Comparison of ENCODE assay signal across 12 mouse cellular contexts in the genomic region with DNA sequence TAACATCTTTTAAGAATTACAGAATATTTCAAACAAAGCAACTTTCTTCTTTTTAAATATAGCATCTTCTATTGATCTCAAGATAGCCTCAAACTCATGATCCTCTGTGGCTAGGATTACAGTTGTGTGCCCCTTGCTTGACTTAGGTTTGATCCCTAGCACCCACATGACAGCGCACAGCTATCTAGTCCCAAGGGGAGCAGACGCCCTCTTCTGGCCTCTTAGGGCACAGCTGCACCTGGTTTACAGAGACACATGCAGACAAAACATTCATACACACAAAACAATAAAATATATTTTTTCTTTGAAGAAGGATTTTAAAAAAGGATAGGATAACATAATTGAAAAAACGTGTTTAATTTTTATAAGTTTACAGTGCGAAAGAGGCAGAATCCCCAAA. TPM values are rescaled to one million over a fixed set of nuclear protein-coding genes. Genes with fewer than 3 reads are reported as not detected.
DNase-seq lines count a peak whose midpoint lies in the region; ATAC-seq and TF ChIP-seq lines count a peak whose summit lies in the region.
"Had no signal": no experiment of that assay in that cellular context is flagged by ENCODE, and none has a peak within 500 bp of the region (broad histone marks: within the 10 kb centered on the region; RNA-seq: fewer than 3 reads in every experiment).

No protein-coding gene starts in this region.

- no peak overlapping the region for H3K4me3 ChIP-seq in intestine, postnatal 0 days (ENCODE audit: low read depth, low read length)
- no peak overlapping the region for H3K4me3 ChIP-seq in intestine, embryonic 16.5 days (ENCODE audit: low read length)
- no peak overlapping the region for H3K4me3 ChIP-seq in testis, adult 2 months (ENCODE audit: control insufficient read depth, low read depth, low read length)
- H3K4me3 ChIP-seq: neural tube, embryonic 12.5 days; stomach, embryonic 15.5 days had no signal

- peak; percentile 41 for TF ChIP-seq CTCF in intestine, postnatal 0 days (IDR thresholded peaks at IDR 0.05; ENCODE audit: low read depth)
- peak; percentile 35; the same call in 1 of the 2 replicates for TF ChIP-seq CTCF in testis, adult 2 months (IDR thresholded peaks at IDR 0.05; ENCODE audit: control insufficient read depth, insufficient read depth, insufficient replicate concordance, low read depth, low read length)

- no peak for TF ChIP-seq POLR2A in testis, adult 2 months (IDR thresholded peaks at IDR 0.05; ENCODE audit: control insufficient read depth, low read depth, low read length)

- ATAC-seq in intestine, postnatal 0 days = no peak
- ATAC-seq in intestine, embryonic 16.5 days = no peak
- ATAC-seq: hindbrain, embryonic 16.5 days had no signal

- H3K36me3 ChIP-seq in intestine, postnatal 0 days (ENCODE audit: control insufficient read depth, insufficient read depth) = no peaks in the 10 kb centered on the region
- no peaks in the 10 kb centered on the region for H3K36me3 ChIP-seq in intestine, embryonic 16.5 days (ENCODE audit: control insufficient read depth, insufficient read depth, low read length)
- no peaks in the 10 kb centered on the region for H3K36me3 ChIP-seq in testis, adult 2 months (ENCODE audit: control insufficient read depth, insufficient read depth, low read length)
- H3K36me3 ChIP-seq: neural tube, embryonic 12.5 days; stomach, embryonic 15.5 days had no signal

- no peaks in the 10 kb centered on the region for H3K9me3 ChIP-seq in intestine, postnatal 0 days (ENCODE audit: control insufficient read depth)
- no peaks in the 10 kb centered on the region for H3K9me3 ChIP-seq in intestine, embryonic 16.5 days (ENCODE audit: control insufficient read depth, low read length)
- H3K9me3 ChIP-seq: neural tube, embryonic 12.5 days; stomach, embryonic 15.5 days had no signal

- H3K4me2 ChIP-seq in intestine, postnatal 0 days (replicated peaks; ENCODE audit: low read depth) = no peak overlapping the region
- H3K4me2 ChIP-seq in intestine, embryonic 16.5 days (ENCODE audit: low read depth, low read length) = no peak overlapping the region
- H3K4me2 ChIP-seq: midbrain, embryonic 11.5 days; neural tube, embryonic 12.5 days; stomach, embryonic 15.5 days had no signal

- 41% methylated on average over 4 of the region's 4 CpGs for WGBS in intestine, postnatal 0 days
- WGBS in intestine, embryonic 16.5 days = 44% methylated on average over 4 of the region's 4 CpGs

- DNase-seq in testis, postnatal 14 days (ENCODE audit: low spot score) = no peak
- DNase-seq in brain, adult 2 months (ENCODE audit: low read depth, low spot score) = peak; percentile 5
- DNase-seq in thymus, postnatal 25 days = peak; percentile 24
- DNase-seq in frontal cortex, postnatal 25 days (ENCODE audit: low spot score in 2 of 2) = no peak
- no peak for DNase-seq in cerebellum, adult 11-12 months

- no peak overlapping the region for H3K9ac ChIP-seq in intestine, postnatal 0 days (ENCODE audit: low read depth, low read length)
- H3K9ac ChIP-seq in intestine, embryonic 16.5 days (ENCODE audit: low read depth, low read length) = no peak overlapping the region
- H3K9ac ChIP-seq: neural tube, embryonic 12.5 days; stomach, embryonic 15.5 days had no signal

- H3K4me1 ChIP-seq in intestine, postnatal 0 days (replicated peaks; ENCODE audit: control insufficient read depth, insufficient read depth, low read length) = no peaks in the 10 kb centered on the region
- no peaks in the 10 kb centered on the region for H3K4me1 ChIP-seq in intestine, embryonic 16.5 days (ENCODE audit: control insufficient read depth, insufficient read depth, low read length)
- H3K4me1 ChIP-seq in testis, adult 2 months (ENCODE audit: control insufficient read depth, insufficient read depth, low read length) = peaks cover 5% of the 10 kb centered on the region
- H3K4me1 ChIP-seq: neural tube, embryonic 12.5 days; stomach, embryonic 15.5 days had no signal

- no peak overlapping the region for H3K27ac ChIP-seq in intestine, postnatal 0 days (ENCODE audit: low read depth, low read length)
- H3K27ac ChIP-seq in intestine, embryonic 16.5 days (ENCODE audit: low read length) = no peak overlapping the region
- no peak overlapping the region for H3K27ac ChIP-seq in testis, adult 2 months (ENCODE audit: control insufficient read depth, insufficient read depth, low read depth, low read length)
- H3K27ac ChIP-seq: neural tube, embryonic 12.5 days; stomach, embryonic 15.5 days had no signal

- no peaks in the 10 kb centered on the region for H3K27me3 ChIP-seq in intestine, postnatal 0 days (replicated peaks; ENCODE audit: control insufficient read depth, insufficient read depth, low read length)
- no peaks in the 10 kb centered on the region for H3K27me3 ChIP-seq in intestine, embryonic 16.5 days (replicated peaks; ENCODE audit: control insufficient read depth, insufficient read depth, low read length)
- H3K27me3 ChIP-seq in testis, adult 2 months (ENCODE audit: control insufficient read depth, insufficient read depth, low read length) = no peaks in the 10 kb centered on the region
- H3K27me3 ChIP-seq: neural tube, embryonic 12.5 days; stomach, embryonic 15.5 days had no signal

RNA-seq across cellular contexts. Expression of gene Riok1, which starts 10.9 kb away (rescaled TPM):
- polyA plus RNA-seq in intestine, postnatal 0 days (2015; fragmentation: Nextera tagmentation; extraction: Ambion mirVana) = 15.7 and 20.6 TPM in 2 replicates
- polyA plus RNA-seq in intestine, embryonic 16.5 days (2015; fragmentation: Nextera tagmentation; extraction: Ambion mirVana) = 33.3 and 37.7 TPM in 2 replicates
- polyA plus RNA-seq in testis, adult 2 months (2012; rRNA removed) = 9.9 and 11.8 TPM in 2 replicates

RNA-seq across cellular contexts. Expression of gene Cage1, which starts 11.0 kb away (rescaled TPM):
- 0.63 and 0.71 TPM in 2 replicates for polyA plus RNA-seq in intestine, postnatal 0 days (2015; fragmentation: Nextera tagmentation; extraction: Ambion mirVana)
- polyA plus RNA-seq in intestine, embryonic 16.5 days (2015; fragmentation: Nextera tagmentation; extraction: Ambion mirVana) = 0.89 and 0.93 TPM in 2 replicates
- polyA plus RNA-seq in testis, adult 2 months (2012; rRNA removed) = 50.2 and 52.9 TPM in 2 replicates

RNA-seq across cellular contexts. Expression of gene Ssr1, which starts 31.9 kb away (rescaled TPM):
- 76.2 and 77.9 TPM in 2 replicates for polyA plus RNA-seq in intestine, postnatal 0 days (2015; fragmentation: Nextera tagmentation; extraction: Ambion mirVana)
- 126 and 129 TPM in 2 replicates for polyA plus RNA-seq in intestine, embryonic 16.5 days (2015; fragmentation: Nextera tagmentation; extraction: Ambion mirVana)
- polyA plus RNA-seq in testis, adult 2 months (2012; rRNA removed) = 13.2 and 17.7 TPM in 2 replicates

Comparison
In these comparisons a context has a peak if more than half of its experiments do, and no peak if none do; other contexts are left out.
1. DNase-seq: peak in brain, adult 2 months (single experiment) and thymus, postnatal 25 days (single experiment); none in testis, postnatal 14 days (single experiment), frontal cortex, postnatal 25 days (0 of 2) and cerebellum, adult 11-12 months (single experiment).
2. RNA of gene Cage1, which starts 11.0 kb away (polyA plus RNA-seq): 50.2 to 52.9 TPM in testis, adult 2 months; 0.89 to 0.93 TPM in intestine, embryonic 16.5 days and 0.63 to 0.71 TPM in intestine, postnatal 0 days; every median in the first group is over 10 times any median in the second.